Mouse (Mus musculus): ENCODE measurements around the gene Yod1.

DNA sequence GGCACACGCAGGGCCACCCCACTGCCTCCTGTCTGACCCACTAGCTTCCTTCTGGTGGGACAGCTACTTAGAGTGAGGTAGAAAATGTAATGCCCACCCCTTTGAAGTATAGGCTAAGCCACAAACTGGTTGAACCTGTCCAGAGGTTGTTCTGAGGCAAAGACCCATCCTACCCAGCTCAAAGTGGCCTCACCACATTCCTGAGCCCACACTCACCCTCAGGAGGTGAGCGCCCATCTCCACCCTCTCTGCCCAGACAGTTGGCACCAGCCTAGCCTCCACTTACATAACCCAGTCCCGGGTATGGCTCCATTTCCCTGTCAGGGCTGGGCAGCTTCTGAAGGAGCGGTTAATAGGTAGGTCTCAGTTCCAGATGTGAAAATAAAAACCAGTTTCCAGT, 53.4 kb downstream of the Yod1 start:
- TF ChIP-seq GATA1 (IDR thresholded peaks at IDR 0.05; ENCODE audit: borderline replicate concordance, low read length) = no peak
- no peak for TF ChIP-seq FLI1 (IDR thresholded peaks at IDR 0.05; ENCODE audit: low read length)
